Mouse (Mus musculus): ENCODE results near the gene Pepd. TPM values are rescaled to one million over a fixed set of nuclear protein-coding genes. Genes with fewer than 3 reads are reported as not detected.
"Not testable (repeated sequence)": the region's sequence is repeated elsewhere in the genome, so short reads cannot be mapped to it uniquely, and the experiment has no call there.

The Pepd gene
- total RNA-seq, 2 experiments from 2014 or later = 26.0 to 27.1 TPM

GRCm38 (mm10) chr7:34982372-34982771 is 70.2 kb downstream of the Pepd start:
- not testable (repeated sequence) for DNase-seq

GRCm38 (mm10) chr7:34983702-34984475 is 71.7 kb downstream of the Pepd start:
- DNase-seq = no peak

GRCm38 (mm10) chr7:34984526-34985133 is 72.5 kb downstream of the Pepd start:
- peak; percentile 54 for DNase-seq

GRCm38 (mm10) chr7:34985216-34985615 is 73.0 kb downstream of the Pepd start:
- no peak for DNase-seq

- no peak for DNase-seq
Measured at GRCm38 (mm10) chr7:34985646-34986045, 73.5 kb downstream of the Pepd start.

- DNase-seq = peak; percentile 23
Measured at GRCm38 (mm10) chr7:34986575-34987150, 74.5 kb downstream of the Pepd start.

GRCm38 (mm10) chr7:34987258-34987657 is 75.1 kb downstream of the Pepd start:
- DNase-seq = no peak

- DNase-seq = no peak
Measured at GRCm38 (mm10) chr7:34988488-34988887, 76.3 kb downstream of the Pepd start.

GRCm38 (mm10) chr7:34991731-34992246 is 79.6 kb downstream of the Pepd start:
- DNase-seq = no peak

GRCm38 (mm10) chr7:34992766-34993165 is 80.6 kb downstream of the Pepd start:
- DNase-seq = no peak

- no peak for DNase-seq
Measured at GRCm38 (mm10) chr7:34995872-34996662, 83.9 kb downstream of the Pepd start.

GRCm38 (mm10) chr7:35000839-35001238 is 88.7 kb downstream of the Pepd start:
- DNase-seq = no peak

- DNase-seq = no peak
Measured at GRCm38 (mm10) chr7:35003171-35003737, 91.1 kb downstream of the Pepd start.

- no peak for DNase-seq
Measured at GRCm38 (mm10) chr7:35006661-35007060, 94.5 kb downstream of the Pepd start.

- no peak for DNase-seq
Measured at GRCm38 (mm10) chr7:35013228-35013627, 101.0 kb downstream of the Pepd start.

GRCm38 (mm10) chr7:35015252-35015651 is 103.1 kb downstream of the Pepd start:
- no peak for DNase-seq

GRCm38 (mm10) chr7:35021365-35021764 is 109.2 kb downstream of the Pepd start:
- DNase-seq = peak; percentile 50

GRCm38 (mm10) chr7:35023251-35023650 is 111.1 kb downstream of the Pepd start:
- DNase-seq = no peak

- DNase-seq = no peak
Measured at GRCm38 (mm10) chr7:35024426-35024825, 112.2 kb downstream of the Pepd start.

- DNase-seq = peak; percentile 66
Measured at GRCm38 (mm10) chr7:35025409-35026275, 113.5 kb downstream of the Pepd start.

- DNase-seq = no peak
Measured at GRCm38 (mm10) chr7:35026276-35026630, 114.1 kb downstream of the Pepd start.

All from gastrocnemius, postnatal 25 days (tissue).